Mouse (Mus musculus): ENCODE results near the gene Cd200r3.
A peak's percentile ranks its signal among the peaks of the same experiment; 100 is the strongest.

Gene Cd200r3

DNA sequence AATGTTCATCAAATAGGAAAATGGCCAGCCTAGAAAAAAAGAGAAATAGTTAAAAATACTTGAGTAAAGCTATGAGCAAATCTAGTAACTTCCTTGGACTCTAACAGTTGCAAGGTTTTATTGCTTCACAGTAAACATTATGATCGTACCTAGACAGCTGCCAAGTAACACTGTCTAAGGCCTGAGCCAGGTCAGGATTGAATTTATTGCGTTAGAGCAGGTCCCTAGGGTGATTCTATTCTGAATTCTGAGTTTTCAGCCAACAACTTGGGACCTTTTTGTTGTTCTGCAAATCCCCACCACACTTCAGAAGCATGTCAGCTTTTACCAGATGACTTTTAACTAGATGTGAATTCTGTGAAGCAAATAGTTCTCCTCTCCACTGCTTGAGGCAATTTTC lies 87.3 kb downstream of the Cd200r3 start:
- DNase-seq (ENCODE audit: extremely low read depth, low read depth, low spot score) = peak; percentile 52
